Mouse (Mus musculus) cerebellum, adult 18-20 months (tissue): ENCODE data around the gene Mllt11.
"Not testable (repeated sequence)": the region's sequence is repeated elsewhere in the genome, so short reads cannot be mapped to it uniquely, and the experiment has no call there.

Source experiments
- DNase-seq, 2 experiments: peaks; one replicate each; pipeline ENCODE4 v3.0.0; 2021

The Mllt11 gene

GRCm38 (mm10) chr3:95216655-95217254 lies 15.2 kb downstream of the Mllt11 start:
- DNase-seq: no peak

- DNase-seq: no peak
These were observed 18.4 kb downstream of the Mllt11 start for GRCm38 (mm10) chr3:95213609-95213975.

- DNase-seq: not testable (repeated sequence)
These were observed 18.9 kb downstream of the Mllt11 start for GRCm38 (mm10) chr3:95212889-95213608.

GRCm38 (mm10) chr3:95210585-95210984 lies 21.4 kb downstream of the Mllt11 start:
- DNase-seq: no peak

- DNase-seq: no peak
These were observed 23.7 kb downstream of the Mllt11 start for GRCm38 (mm10) chr3:95208286-95208685.

GRCm38 (mm10) chr3:95203880-95204279 lies 28.1 kb downstream of the Mllt11 start:
- DNase-seq: no peak

GRCm38 (mm10) chr3:95200562-95200961 lies 31.4 kb downstream of the Mllt11 start:
- DNase-seq: no peak

GRCm38 (mm10) chr3:95200132-95200531 lies 31.8 kb downstream of the Mllt11 start:
- DNase-seq: no peak

GRCm38 (mm10) chr3:95199101-95199500 lies 32.9 kb downstream of the Mllt11 start:
- no peak for DNase-seq

- no peak for DNase-seq
These were observed 36.2 kb downstream of the Mllt11 start for GRCm38 (mm10) chr3:95195772-95196171.

- peak; percentile 24 to 59 for DNase-seq
These were observed 37.2 kb downstream of the Mllt11 start for GRCm38 (mm10) chr3:95194721-95195135.

- no peak for DNase-seq
These were observed 45.1 kb downstream of the Mllt11 start for GRCm38 (mm10) chr3:95186888-95187287.

GRCm38 (mm10) chr3:95186100-95186499 lies 45.9 kb downstream of the Mllt11 start:
- DNase-seq: no peak

GRCm38 (mm10) chr3:95184796-95185577 lies 47.0 kb downstream of the Mllt11 start:
- no peak for DNase-seq

GRCm38 (mm10) chr3:95181841-95182240 lies 50.1 kb downstream of the Mllt11 start:
- no peak for DNase-seq

- no peak for DNase-seq
These were observed 52.1 kb downstream of the Mllt11 start for GRCm38 (mm10) chr3:95179890-95180289.

- no peak for DNase-seq
These were observed 53.0 kb downstream of the Mllt11 start for GRCm38 (mm10) chr3:95178948-95179347.

GRCm38 (mm10) chr3:95177583-95177982 lies 54.4 kb downstream of the Mllt11 start:
- DNase-seq: no peak

GRCm38 (mm10) chr3:95176500-95176899 lies 55.5 kb downstream of the Mllt11 start:
- no peak for DNase-seq

GRCm38 (mm10) chr3:95174011-95174592 lies 57.9 kb downstream of the Mllt11 start:
- peak; percentile 88 for DNase-seq

- peak; percentile 16 to 31 for DNase-seq
These were observed 58.6 kb downstream of the Mllt11 start for GRCm38 (mm10) chr3:95173256-95173949.

- no peak for DNase-seq
These were observed 59.3 kb downstream of the Mllt11 start for GRCm38 (mm10) chr3:95172526-95173255.
